Mouse (Mus musculus) small intestine, adult 2 months (tissue): ENCODE data around the gene Sp6.
A peak's percentile ranks its signal among the peaks of the same experiment; 100 is the strongest.

Experiments used
- CTCF ChIP-seq: fragments of 200-500 bp; IDR thresholded peaks from 2 replicates; pipeline ENCODE4 v1.5.1; 2012; ENCODE audit warnings: low read depth, mild to moderate bottlenecking, control low read depth, inconsistent platforms, low read length, moderate library complexity, mixed read lengths; ENCODE audit not compliant: insufficient replicate concordance, insufficient read length; ENCODE audit errors: extremely low read depth
- POLR2A ChIP-seq: fragments of 200-500 bp; IDR thresholded peaks from 2 replicates; pipeline ENCODE4 v1.6.1; 2012; ENCODE audit warnings: low read depth, mild to moderate bottlenecking, control low read depth, inconsistent platforms, low read length, moderate library complexity

DNA sequence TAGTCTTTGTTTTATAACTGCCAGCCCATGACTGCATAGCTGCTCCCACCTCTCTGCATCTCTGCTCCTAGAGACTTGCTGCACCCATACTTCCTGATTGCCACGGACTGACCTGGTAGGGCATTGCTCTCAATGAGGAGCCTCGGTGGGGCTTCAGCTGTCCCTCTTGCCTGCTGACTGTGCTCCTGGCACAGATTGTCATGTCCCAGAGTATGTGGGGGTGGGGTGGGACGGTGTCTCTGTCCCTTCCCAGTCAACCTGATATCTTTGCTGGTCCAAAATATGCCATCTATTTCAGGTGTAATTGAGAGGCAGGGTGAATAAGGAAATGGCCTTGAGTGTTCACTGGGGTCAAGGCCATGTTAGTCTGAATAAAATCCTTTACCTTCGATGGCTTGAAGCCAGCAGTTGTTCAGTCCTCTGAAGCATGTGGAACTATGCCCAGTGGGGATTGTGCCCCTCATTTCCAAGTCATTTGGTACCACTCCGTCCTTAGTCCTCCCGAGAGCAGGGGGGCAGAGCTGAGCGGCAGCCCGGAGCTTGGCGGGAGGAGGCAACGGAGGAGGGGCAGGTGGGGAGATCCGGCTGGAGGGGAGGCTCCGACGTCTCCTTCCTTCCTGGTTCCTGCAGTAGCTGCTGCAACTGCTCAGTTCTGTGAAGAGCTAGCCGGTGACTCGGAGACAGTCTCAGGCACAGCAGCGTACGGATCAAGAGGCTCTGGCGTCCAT, 37.2 kb downstream of the Sp6 start, which contains the start of gene Osbpl7:
- TF ChIP-seq POLR2A (peak; percentile 61; the same call in 1 of the 2 replicates), CTCF (peak; percentile 27; the same call in 1 of the 2 replicates)
